ENCODE assay signal across 23 mouse cellular contexts in the genomic region with DNA sequence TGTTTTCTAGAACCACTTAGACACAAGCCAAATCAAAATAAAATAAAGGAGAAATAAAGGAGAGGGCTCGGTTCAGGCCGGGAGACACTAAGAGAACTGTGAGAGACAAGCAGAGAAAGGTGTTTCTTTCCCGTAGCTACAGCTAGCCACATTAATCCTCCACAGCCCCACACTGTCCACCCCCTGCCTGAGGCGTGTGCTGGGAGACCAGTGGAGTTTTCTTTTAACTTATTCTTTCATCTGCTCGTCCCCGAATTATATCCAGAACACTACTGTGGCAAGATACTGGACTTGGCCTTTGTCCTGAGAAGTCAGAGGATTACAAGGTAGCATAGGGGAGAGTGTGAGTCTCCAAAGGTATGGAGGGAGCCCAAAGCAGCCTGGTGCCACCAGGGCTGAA.
DNase-seq lines count a peak whose midpoint lies in the region; ATAC-seq and TF ChIP-seq lines count a peak whose summit lies in the region.
"Had no signal": no experiment of that assay in that cellular context is flagged by ENCODE, and none has a peak within 500 bp of the region (broad histone marks: within the 10 kb centered on the region; RNA-seq: fewer than 3 reads in every experiment).

No protein-coding gene starts in this region.

- H3K27ac ChIP-seq in forebrain, embryonic 14.5 days (ENCODE audit: low read depth, low read length), result no peak overlapping the region
- H3K27ac ChIP-seq in forebrain, postnatal 0 days (ENCODE audit: low read depth, low read length), result no peak overlapping the region
- H3K27ac ChIP-seq in hindbrain, embryonic 12.5 days, result no peak overlapping the region
- no peak overlapping the region for H3K27ac ChIP-seq in hindbrain, embryonic 11.5 days (ENCODE audit: low read depth, low read length)
- H3K27ac ChIP-seq in midbrain, embryonic 11.5 days (ENCODE audit: low read depth, low read length), result no peak overlapping the region
- no peak overlapping the region for H3K27ac ChIP-seq in midbrain, embryonic 14.5 days (replicated peaks; ENCODE audit: low read depth, low read length)
- H3K27ac ChIP-seq: limb, embryonic 12.5 days; lung, embryonic 15.5 days; stomach, embryonic 15.5 days had no signal

- peak overlapping the region; percentile 18; the same call in 1 of the 2 replicates for H3K4me2 ChIP-seq in forebrain, embryonic 14.5 days (ENCODE audit: low read length)
- no peak overlapping the region for H3K4me2 ChIP-seq in forebrain, postnatal 0 days (ENCODE audit: low read depth)
- H3K4me2 ChIP-seq in hindbrain, embryonic 12.5 days (replicated peaks), result 0 out of 2 replicates have a peak overlapping the region, but pooled peaks have one; percentile 9
- no peak overlapping the region for H3K4me2 ChIP-seq in hindbrain, embryonic 11.5 days (replicated peaks; ENCODE audit: low read depth, low read length)
- H3K4me2 ChIP-seq in midbrain, embryonic 11.5 days, result no peak overlapping the region
- H3K4me2 ChIP-seq in midbrain, embryonic 14.5 days (ENCODE audit: low read length), result 0 out of 2 replicates have a peak overlapping the region, but pooled peaks have one; percentile 15
- H3K4me2 ChIP-seq: limb, embryonic 12.5 days; liver, embryonic 11.5 days; lung, embryonic 15.5 days; stomach, embryonic 15.5 days had no signal

- H3K9ac ChIP-seq in forebrain, embryonic 14.5 days (ENCODE audit: low read length), result no peak overlapping the region
- no peak overlapping the region for H3K9ac ChIP-seq in forebrain, postnatal 0 days
- H3K9ac ChIP-seq in hindbrain, embryonic 12.5 days, result no peak overlapping the region
- H3K9ac ChIP-seq in hindbrain, embryonic 11.5 days (ENCODE audit: low read depth, low read length), result no peak overlapping the region
- no peak overlapping the region for H3K9ac ChIP-seq in midbrain, embryonic 11.5 days (ENCODE audit: low read length)
- H3K9ac ChIP-seq in midbrain, embryonic 14.5 days (replicated peaks; ENCODE audit: low read length), result no peak overlapping the region
- H3K9ac ChIP-seq: limb, embryonic 12.5 days; lung, embryonic 15.5 days; stomach, embryonic 15.5 days had no signal

- H3K9me3 ChIP-seq in forebrain, embryonic 14.5 days (replicated peaks; ENCODE audit: control insufficient read depth, low read length), result no peaks in the 10 kb centered on the region
- H3K9me3 ChIP-seq in forebrain, postnatal 0 days (ENCODE audit: low read length), result no peaks in the 10 kb centered on the region
- no peaks in the 10 kb centered on the region for H3K9me3 ChIP-seq in hindbrain, embryonic 12.5 days (replicated peaks)
- H3K9me3 ChIP-seq in hindbrain, embryonic 11.5 days (ENCODE audit: control insufficient read depth, low read length), result no peaks in the 10 kb centered on the region
- H3K9me3 ChIP-seq in midbrain, embryonic 11.5 days (ENCODE audit: control insufficient read depth, low read length), result no peaks in the 10 kb centered on the region
- no peaks in the 10 kb centered on the region for H3K9me3 ChIP-seq in midbrain, embryonic 14.5 days (ENCODE audit: control insufficient read depth, low read length)
- H3K9me3 ChIP-seq: limb, embryonic 12.5 days; lung, embryonic 15.5 days; stomach, embryonic 15.5 days had no signal

- no peak overlapping the region for H3K4me3 ChIP-seq in forebrain, embryonic 14.5 days (ENCODE audit: low read depth, low read length)
- H3K4me3 ChIP-seq in forebrain, postnatal 0 days (ENCODE audit: low read depth, low read length), result no peak overlapping the region
- H3K4me3 ChIP-seq in hindbrain, embryonic 12.5 days, result no peak overlapping the region
- no peak overlapping the region for H3K4me3 ChIP-seq in hindbrain, embryonic 11.5 days (ENCODE audit: low read depth, low read length)
- no peak overlapping the region for H3K4me3 ChIP-seq in midbrain, embryonic 11.5 days (ENCODE audit: low read depth, low read length)
- no peak overlapping the region for H3K4me3 ChIP-seq in midbrain, embryonic 14.5 days (replicated peaks; ENCODE audit: low read depth, low read length)
- H3K4me3 ChIP-seq: limb, embryonic 12.5 days; lung, embryonic 15.5 days; stomach, embryonic 15.5 days had no signal

- 24% methylated on average over 6 of the region's 6 CpGs for WGBS in forebrain, embryonic 14.5 days
- WGBS in forebrain, postnatal 0 days, result 35% methylated on average over 6 of the region's 6 CpGs
- 34% methylated on average over 6 of the region's 6 CpGs for WGBS in hindbrain, embryonic 12.5 days
- WGBS in hindbrain, embryonic 11.5 days, result 30% methylated on average over 6 of the region's 6 CpGs
- 20% methylated on average over 6 of the region's 6 CpGs for WGBS in midbrain, embryonic 11.5 days
- 23% methylated on average over 6 of the region's 6 CpGs for WGBS in midbrain, embryonic 14.5 days

- TF ChIP-seq CTCF in forebrain, postnatal 0 days (IDR thresholded peaks at IDR 0.05; ENCODE audit: low read depth), result no peak

- H3K36me3 ChIP-seq in forebrain, embryonic 14.5 days (ENCODE audit: control insufficient read depth, insufficient read depth, low read length), result no peaks in the 10 kb centered on the region
- H3K36me3 ChIP-seq in forebrain, postnatal 0 days (ENCODE audit: insufficient read depth), result no peaks in the 10 kb centered on the region
- H3K36me3 ChIP-seq in hindbrain, embryonic 12.5 days, result no peaks in the 10 kb centered on the region
- no peaks in the 10 kb centered on the region for H3K36me3 ChIP-seq in hindbrain, embryonic 11.5 days (ENCODE audit: control insufficient read depth, insufficient read depth, low read length)
- H3K36me3 ChIP-seq in midbrain, embryonic 11.5 days (ENCODE audit: control insufficient read depth, insufficient read depth, low read length), result no peaks in the 10 kb centered on the region
- H3K36me3 ChIP-seq in midbrain, embryonic 14.5 days (ENCODE audit: control insufficient read depth, insufficient read depth, low read length), result no peaks in the 10 kb centered on the region
- H3K36me3 ChIP-seq: limb, embryonic 12.5 days; lung, embryonic 15.5 days; stomach, embryonic 15.5 days had no signal

- ATAC-seq in forebrain, embryonic 14.5 days, result no peak
- ATAC-seq in forebrain, postnatal 0 days, result no peak
- ATAC-seq in hindbrain, embryonic 12.5 days (ENCODE audit: low FRiP score), result no peak
- ATAC-seq in hindbrain, embryonic 11.5 days (ENCODE audit: low FRiP score), result no peak
- ATAC-seq in midbrain, embryonic 11.5 days (ENCODE audit: low FRiP score), result peak; percentile 18; the same call in 1 of the 2 replicates
- no peak for ATAC-seq in midbrain, embryonic 14.5 days (ENCODE audit: low FRiP score, low TSS enrichment)
- ATAC-seq: intestine, embryonic 16.5 days; Patski had no signal

- no peak for DNase-seq in forebrain, embryonic 14.5 days (ENCODE audit: low spot score)
- no peak for DNase-seq in forebrain, postnatal 0 days
- no peak for DNase-seq in hindbrain, embryonic 11.5 days (ENCODE audit: low spot score)
- DNase-seq in midbrain, embryonic 11.5 days (ENCODE audit: low spot score, missing footprints), result peak; percentile 91
- no peak for DNase-seq in midbrain, embryonic 14.5 days
- no peak for DNase-seq in kidney, postnatal 36 days
- DNase-seq: adrenal gland, postnatal 14 days; cerebellum, adult 11 months; cerebellum, adult 9-10 months; cerebellum, postnatal 36 days; gastrocnemius, postnatal 25 days; heart, adult 11 months; kidney, adult 9 months; kidney, postnatal 10 days; layer of hippocampus, adult 9-11 months; right cerebral cortex, postnatal 25 days had no signal

- peaks cover 7% of the 10 kb centered on the region; the same call in 1 of the 2 replicates for H3K27me3 ChIP-seq in forebrain, embryonic 14.5 days (replicated peaks; ENCODE audit: control insufficient read depth, insufficient read depth, low read length)
- H3K27me3 ChIP-seq in forebrain, postnatal 0 days (ENCODE audit: insufficient read depth, low read length), result 0 out of 2 replicates have a peak, but pooled peaks cover 5% of the 10 kb centered on the region
- H3K27me3 ChIP-seq in hindbrain, embryonic 12.5 days, result peaks cover 11% of the 10 kb centered on the region
- no peaks in the 10 kb centered on the region for H3K27me3 ChIP-seq in hindbrain, embryonic 11.5 days (ENCODE audit: control insufficient read depth, insufficient read depth, low read length)
- 0 out of 2 replicates have a peak, but pooled peaks cover 2% of the 10 kb centered on the region for H3K27me3 ChIP-seq in midbrain, embryonic 11.5 days (ENCODE audit: control insufficient read depth, insufficient read depth, low read length)
- H3K27me3 ChIP-seq in midbrain, embryonic 14.5 days (ENCODE audit: control insufficient read depth, insufficient read depth, low read length), result no peaks in the 10 kb centered on the region

- no peaks in the 10 kb centered on the region; the same call in 1 of the 2 replicates for H3K4me1 ChIP-seq in forebrain, embryonic 14.5 days (ENCODE audit: control insufficient read depth, insufficient read depth, low read length)
- no peaks in the 10 kb centered on the region for H3K4me1 ChIP-seq in forebrain, postnatal 0 days (ENCODE audit: insufficient read depth)
- H3K4me1 ChIP-seq in hindbrain, embryonic 12.5 days, result peaks cover 7% of the 10 kb centered on the region; the same call in 1 of the 2 replicates
- no peaks in the 10 kb centered on the region for H3K4me1 ChIP-seq in hindbrain, embryonic 11.5 days (replicated peaks; ENCODE audit: control insufficient read depth, insufficient read depth, low read length)
- peaks cover 4% of the 10 kb centered on the region; the same call in 1 of the 2 replicates for H3K4me1 ChIP-seq in midbrain, embryonic 11.5 days (ENCODE audit: control insufficient read depth, insufficient read depth, low read length)
- H3K4me1 ChIP-seq in midbrain, embryonic 14.5 days (ENCODE audit: control insufficient read depth, insufficient read depth, low read length), result peaks cover 9% of the 10 kb centered on the region
- H3K4me1 ChIP-seq: lung, embryonic 15.5 days; stomach, embryonic 15.5 days had no signal

Comparison
In these comparisons a context has a peak if more than half of its experiments do, and no peak if none do; other contexts are left out.
1. H3K4me2 ChIP-seq: peak in forebrain, embryonic 14.5 days (single experiment), hindbrain, embryonic 12.5 days (single experiment) and midbrain, embryonic 14.5 days (single experiment); none in forebrain, postnatal 0 days (single experiment), hindbrain, embryonic 11.5 days (single experiment) and midbrain, embryonic 11.5 days (single experiment).